Mouse (Mus musculus) spleen, adult 2 months (tissue): ENCODE results near the gene Gzma. TPM values are rescaled to one million over a fixed set of nuclear protein-coding genes. Genes with fewer than 3 reads are reported as not detected.

ENCODE experiments used
- DNase-seq, 2 experiments: peaks; one replicate each; pipeline versions ENCODE4 v3.0.0 to v3.0.0-alpha.2; 2012 to 2021; ENCODE audit warnings: low spot score in 2 of 2, low read depth in 1 of 2
- H3K27ac ChIP-seq: fragments of 200-500 bp; 2 replicates; pipeline ENCODE4 v1.5.1; 2012; ENCODE audit warnings: low read length, inconsistent platforms; ENCODE audit not compliant: insufficient read depth
- H3K27me3 ChIP-seq: fragments of 200-500 bp; 2 replicates; pipeline ENCODE4 v1.6.1; 2012; ENCODE audit warnings: mild to moderate bottlenecking, moderate library complexity, low read length, inconsistent platforms; ENCODE audit not compliant: control insufficient read depth, insufficient read depth
- H3K36me3 ChIP-seq: fragments of 200-500 bp; 2 replicates; pipeline ENCODE4 v1.6.1; 2012; ENCODE audit warnings: mild to moderate bottlenecking, low read length, inconsistent platforms; ENCODE audit not compliant: control insufficient read depth, insufficient read depth
- H3K4me1 ChIP-seq: fragments of 200-500 bp; 2 replicates; pipeline ENCODE4 v1.6.1; 2011; ENCODE audit warnings: inconsistent platforms; ENCODE audit not compliant: control insufficient read depth, insufficient read depth, insufficient read length
- H3K4me3 ChIP-seq: fragments of 200-500 bp; 2 replicates; pipeline ENCODE4 v1.5.1; 2011; ENCODE audit warnings: mild to moderate bottlenecking, inconsistent platforms; ENCODE audit not compliant: insufficient read depth, insufficient read length; ENCODE audit errors: extremely low read depth
- CTCF ChIP-seq: fragments of 200-500 bp; IDR thresholded peaks from 2 replicates; pipeline ENCODE4 v1.5.1; 2011; ENCODE audit warnings: mild to moderate bottlenecking, inconsistent platforms; ENCODE audit not compliant: insufficient read depth, insufficient read length, insufficient replicate concordance; ENCODE audit errors: extremely low read depth
- POLR2A ChIP-seq: fragments of 200-500 bp; IDR thresholded peaks from 2 replicates; pipeline ENCODE4 v1.6.1; 2011; ENCODE audit warnings: low read depth, low read length, inconsistent platforms
- WGBS: fragments of 180-500 bp; shearing (Covaris S2); methylation state at CpG from one replicate; pipeline ENCODE4 v1.1.7; 2018; 5-methylcytosine and 5-hydroxymethylcytosine counted together
- polyA plus RNA-seq: library from polyadenylated mRNA; depleted of rRNA; stranded (reverse); fragments of >200 nt; gene quantifications from 2 replicates; pipeline ENCODE4 v1.2.3, GENCODE M21; 2012

Gene Gzma
- polyA plus RNA-seq, 1 experiment: 9.8 TPM

- WGBS: 81% methylated on average over 1 of the region's 1 CpGs
- no peaks in the 10 kb centered on the region for H3K36me3 ChIP-seq
- no peaks in the 10 kb centered on the region for H3K4me1 ChIP-seq
- no peak overlapping the region for H3K27ac ChIP-seq
- no peak overlapping the region for H3K4me3 ChIP-seq
- DNase-seq: no peak
- H3K27me3 ChIP-seq: no peaks in the 10 kb centered on the region
- TF ChIP-seq CTCF (no peak), POLR2A (no peak)
These were observed 18.7 kb downstream of the Gzma start for GRCm38 (mm10) chr13:113082101-113082500.

- no peaks in the 10 kb centered on the region for H3K4me1 ChIP-seq
- no peaks in the 10 kb centered on the region for H3K36me3 ChIP-seq
- H3K27me3 ChIP-seq: no peaks in the 10 kb centered on the region
- H3K27ac ChIP-seq: no peak overlapping the region
- TF ChIP-seq POLR2A (no peak), CTCF (no peak)
- 84% methylated on average over 9 of the region's 9 CpGs for WGBS
- no peak for DNase-seq
- no peak overlapping the region for H3K4me3 ChIP-seq
These were observed 21.8 kb downstream of the Gzma start for GRCm38 (mm10) chr13:113079021-113079420.

- no peak for DNase-seq
- Histone ChIP-seq H3K4me3 (no peak overlapping the region), H3K36me3 (no peaks in the 10 kb centered on the region), H3K27me3 (no peaks in the 10 kb centered on the region), H3K27ac (no peak overlapping the region), H3K4me1 (no peaks in the 10 kb centered on the region)
- TF ChIP-seq POLR2A (no peak), CTCF (no peak)
- 88% methylated on average over 9 of the region's 9 CpGs for WGBS
These were observed 36.2 kb downstream of the Gzma start for GRCm38 (mm10) chr13:113064542-113064941.

DNA sequence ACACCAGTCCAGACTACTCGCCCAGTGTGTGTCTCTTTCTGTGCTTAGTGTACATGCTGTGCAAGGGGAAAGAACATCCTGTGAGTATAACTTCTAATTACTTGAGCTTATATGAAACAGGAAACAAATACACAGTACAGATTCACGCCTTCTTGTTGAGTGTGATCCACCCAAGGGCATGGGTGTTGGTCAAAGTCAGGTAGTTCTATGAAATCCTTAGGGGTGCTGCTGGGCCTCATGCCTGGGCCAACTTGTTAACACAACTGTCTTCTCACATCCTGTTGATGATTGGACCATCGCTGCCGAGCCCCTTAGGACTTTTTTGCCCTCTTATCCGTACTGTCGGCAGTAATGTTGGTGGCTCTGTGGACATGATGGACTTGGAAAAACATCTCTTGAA, 39.0 kb downstream of the Gzma start:
- H3K27ac ChIP-seq: no peak overlapping the region
- no peaks in the 10 kb centered on the region for H3K4me1 ChIP-seq
- no peak for DNase-seq
- H3K4me3 ChIP-seq: no peak overlapping the region
- TF ChIP-seq POLR2A: no peak
- no peak for TF ChIP-seq CTCF
- 91% methylated on average over 6 of the region's 6 CpGs for WGBS
- H3K36me3 ChIP-seq: no peaks in the 10 kb centered on the region
- H3K27me3 ChIP-seq: no peaks in the 10 kb centered on the region

DNA sequence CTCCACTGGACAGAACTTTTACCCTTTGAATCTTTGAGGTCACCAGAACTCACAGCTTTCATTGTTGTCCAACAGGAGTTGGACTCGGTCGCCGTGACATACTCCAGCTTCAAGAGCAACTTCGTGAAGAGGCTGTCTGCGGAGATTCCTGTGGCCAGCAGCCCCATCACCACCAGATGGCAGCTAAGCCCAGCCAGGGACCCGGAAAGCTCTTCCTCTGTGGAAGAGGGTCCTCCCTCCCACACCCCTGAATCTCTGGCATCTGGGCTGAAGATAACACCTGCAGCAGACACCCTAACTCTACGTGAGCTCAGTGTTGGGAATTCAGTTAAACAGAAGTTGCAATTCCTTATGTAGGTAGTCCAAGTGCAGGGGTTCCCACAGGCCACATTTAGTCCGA, 45.0 kb downstream of the Gzma start:
- TF ChIP-seq CTCF (no peak), POLR2A (no peak)
- H3K36me3 ChIP-seq: no peaks in the 10 kb centered on the region
- DNase-seq: no peak
- WGBS: 75% methylated on average over 8 of the region's 8 CpGs
- H3K27me3 ChIP-seq: no peaks in the 10 kb centered on the region
- no peak overlapping the region for H3K4me3 ChIP-seq
- H3K4me1 ChIP-seq: no peaks in the 10 kb centered on the region; the same call in 1 of the 2 replicates
- H3K27ac ChIP-seq: no peak overlapping the region

GRCm38 (mm10) chr13:113054230-113054629, 46.6 kb downstream of the Gzma start:
- H3K4me3 ChIP-seq: no peak overlapping the region
- no peaks in the 10 kb centered on the region; the same call in 1 of the 2 replicates for H3K4me1 ChIP-seq
- no peak for DNase-seq
- no peaks in the 10 kb centered on the region for H3K27me3 ChIP-seq
- 51% methylated on average over 8 of the region's 8 CpGs for WGBS
- H3K36me3 ChIP-seq: no peaks in the 10 kb centered on the region
- no peak for TF ChIP-seq POLR2A
- TF ChIP-seq CTCF: no peak
- H3K27ac ChIP-seq: no peak overlapping the region

DNA sequence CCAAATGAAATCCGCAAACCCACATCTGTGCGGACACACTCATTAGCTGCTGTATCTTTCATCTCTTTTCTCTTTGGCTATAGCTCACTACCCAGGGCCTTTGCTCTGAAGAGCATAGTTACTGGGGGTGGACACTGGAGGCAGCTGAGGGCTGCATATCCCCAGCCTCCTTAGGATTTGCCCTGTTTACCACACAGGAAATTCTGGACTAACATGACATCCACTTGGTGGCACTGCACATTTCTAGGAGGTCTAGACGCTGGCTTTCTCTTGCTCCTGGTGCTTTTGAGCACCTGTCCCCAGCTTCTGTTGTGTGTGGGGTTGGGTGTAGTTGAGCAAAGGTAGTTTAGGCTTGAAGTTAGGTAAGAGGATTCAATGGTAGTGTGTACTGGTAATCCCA, 53.1 kb downstream of the Gzma start:
- no peaks in the 10 kb centered on the region for H3K4me1 ChIP-seq
- no peak overlapping the region for H3K27ac ChIP-seq
- H3K4me3 ChIP-seq: no peak overlapping the region
- H3K36me3 ChIP-seq: no peaks in the 10 kb centered on the region
- H3K27me3 ChIP-seq: peaks cover 4% of the 10 kb centered on the region; the same call in 1 of the 2 replicates
- no peak for TF ChIP-seq CTCF
- TF ChIP-seq POLR2A: no peak
- 78% methylated on average over 3 of the region's 3 CpGs for WGBS
- DNase-seq: no peak

GRCm38 (mm10) chr13:113047018-113047417, 53.8 kb downstream of the Gzma start:
- no peak for TF ChIP-seq POLR2A
- TF ChIP-seq CTCF: no peak
- H3K4me1 ChIP-seq: no peaks in the 10 kb centered on the region
- H3K27ac ChIP-seq: no peak overlapping the region
- H3K27me3 ChIP-seq: peaks cover 4% of the 10 kb centered on the region; the same call in 1 of the 2 replicates
- DNase-seq: no peak
- H3K4me3 ChIP-seq: no peak overlapping the region
- no peaks in the 10 kb centered on the region for H3K36me3 ChIP-seq
